Mouse (Mus musculus) cerebellum, postnatal 36 days (tissue): ENCODE data around the gene Gm10300.

ENCODE experiments used
- DNase-seq, 2 experiments: peaks; one replicate each; pipeline ENCODE4 v3.0.0; 2021 to 2022; ENCODE audit warnings: mixed read lengths in 2 of 2

Gene Gm10300

GRCm38 (mm10) chr4:132074077-132074932, at the start of gene Gm10300:
Gm10300 (plus strand) TSS chr4:132074697.
- peak; percentile 44 to 54 for DNase-seq

DNA sequence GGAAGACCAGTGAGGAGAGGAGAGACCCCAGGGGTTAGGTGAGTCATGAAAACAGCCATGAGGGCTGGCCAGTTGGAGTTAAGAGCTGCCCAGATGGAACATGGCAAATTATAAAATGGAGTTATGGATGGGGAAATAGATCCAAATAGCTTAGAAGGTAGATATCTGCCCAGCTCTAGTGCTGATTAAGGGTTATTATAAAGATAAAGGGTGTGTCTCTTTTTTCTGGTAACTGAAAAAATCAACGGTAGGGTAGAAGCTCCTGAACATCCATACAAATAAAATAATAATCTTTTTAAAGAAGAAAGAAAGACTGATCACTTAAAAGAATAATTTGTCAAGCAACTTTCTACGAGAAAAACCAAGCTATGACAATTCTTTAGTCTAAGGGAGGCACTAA, 49.2 kb upstream of the Gm10300 start:
- no peak for DNase-seq

- DNase-seq, result no peak
Measured at GRCm38 (mm10) chr4:132025738-132026527, 48.6 kb upstream of the Gm10300 start.

DNA sequence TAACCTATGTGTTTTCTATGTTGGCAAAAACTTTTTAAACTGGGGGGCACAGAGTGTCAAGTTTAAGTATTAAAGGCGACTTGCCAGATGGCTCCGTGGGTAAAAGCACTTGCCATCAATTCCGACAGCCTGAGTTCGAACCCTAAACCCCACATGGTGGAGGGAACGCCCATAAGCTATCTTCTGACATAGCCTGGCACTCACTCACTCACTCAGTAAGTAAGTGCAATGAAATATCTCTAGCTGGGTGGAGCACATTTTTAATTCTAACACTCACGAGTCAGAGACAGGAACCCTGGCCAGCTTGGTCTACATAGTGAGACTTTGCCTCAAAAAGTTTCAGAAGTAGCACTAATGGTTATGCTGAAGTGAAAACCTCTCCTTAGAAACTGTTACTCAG, 47.3 kb upstream of the Gm10300 start:
- DNase-seq, result no peak

GRCm38 (mm10) chr4:132027806-132028205, 46.7 kb upstream of the Gm10300 start:
- no peak for DNase-seq

- DNase-seq, result no peak
Measured at GRCm38 (mm10) chr4:132029851-132030741, 44.4 kb upstream of the Gm10300 start.

GRCm38 (mm10) chr4:132033183-132033582, 41.3 kb upstream of the Gm10300 start:
- no peak for DNase-seq

GRCm38 (mm10) chr4:132034242-132034641, 40.3 kb upstream of the Gm10300 start:
- DNase-seq, result no peak

DNA sequence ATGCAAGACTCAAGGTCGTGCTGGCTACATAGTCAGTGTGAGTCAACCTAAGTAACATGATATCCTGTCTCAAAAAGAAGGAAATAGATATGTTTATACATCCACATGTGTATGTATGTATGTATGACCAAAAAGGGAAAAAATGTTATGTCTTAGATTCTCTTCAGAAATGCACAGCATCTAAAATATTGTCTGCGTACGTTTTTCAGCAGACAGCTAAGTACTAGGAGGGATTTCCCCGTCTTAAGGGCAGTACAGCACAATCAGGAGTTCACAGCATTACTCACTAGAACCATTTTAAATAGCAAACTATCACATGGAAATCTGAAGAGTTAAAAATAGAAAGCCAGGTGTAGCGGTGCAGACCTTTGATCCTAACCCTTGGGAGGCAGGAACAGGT, 37.4 kb upstream of the Gm10300 start:
- no peak for DNase-seq

DNA sequence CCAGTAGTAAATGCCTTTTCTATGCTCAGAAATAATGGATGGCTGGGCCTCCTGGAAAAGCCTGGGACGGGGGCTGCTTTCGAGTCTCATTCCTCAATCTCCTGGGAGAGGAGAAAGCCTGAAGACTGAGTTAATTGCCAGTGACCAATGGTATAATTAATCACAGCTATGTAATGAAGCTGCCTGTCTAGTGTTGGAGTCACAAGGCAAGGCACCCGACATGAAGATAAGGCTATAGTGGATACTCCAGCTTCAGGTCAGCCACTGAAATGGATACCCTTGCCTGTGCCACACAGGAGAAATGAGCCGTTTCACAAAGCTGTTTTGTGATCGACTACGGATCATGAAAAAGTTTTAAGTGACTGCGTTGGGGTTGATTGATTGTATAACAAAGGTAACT, 36.5 kb upstream of the Gm10300 start:
- DNase-seq, result no peak

DNA sequence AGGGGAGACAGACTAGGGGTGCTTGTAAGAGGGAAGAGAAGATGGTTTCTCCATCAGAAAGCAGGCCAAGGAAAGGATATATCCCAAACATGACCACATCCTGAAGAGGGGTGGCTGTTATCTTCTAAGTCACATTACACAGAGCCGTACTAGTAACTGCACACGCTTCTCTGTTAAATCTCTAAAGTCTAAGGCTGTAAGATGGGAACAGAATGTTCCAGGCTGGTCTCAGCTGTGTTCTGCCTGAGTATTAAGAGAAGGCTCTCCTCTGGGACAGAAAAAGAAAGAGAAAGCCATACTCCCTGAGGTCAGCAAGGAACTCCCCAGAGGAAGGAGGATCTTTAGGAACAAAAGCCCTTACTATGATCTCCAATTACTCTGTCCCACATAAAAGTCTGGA, 35.7 kb upstream of the Gm10300 start:
- DNase-seq, result no peak

GRCm38 (mm10) chr4:132039521-132039920, 35.0 kb upstream of the Gm10300 start:
- no peak for DNase-seq

DNA sequence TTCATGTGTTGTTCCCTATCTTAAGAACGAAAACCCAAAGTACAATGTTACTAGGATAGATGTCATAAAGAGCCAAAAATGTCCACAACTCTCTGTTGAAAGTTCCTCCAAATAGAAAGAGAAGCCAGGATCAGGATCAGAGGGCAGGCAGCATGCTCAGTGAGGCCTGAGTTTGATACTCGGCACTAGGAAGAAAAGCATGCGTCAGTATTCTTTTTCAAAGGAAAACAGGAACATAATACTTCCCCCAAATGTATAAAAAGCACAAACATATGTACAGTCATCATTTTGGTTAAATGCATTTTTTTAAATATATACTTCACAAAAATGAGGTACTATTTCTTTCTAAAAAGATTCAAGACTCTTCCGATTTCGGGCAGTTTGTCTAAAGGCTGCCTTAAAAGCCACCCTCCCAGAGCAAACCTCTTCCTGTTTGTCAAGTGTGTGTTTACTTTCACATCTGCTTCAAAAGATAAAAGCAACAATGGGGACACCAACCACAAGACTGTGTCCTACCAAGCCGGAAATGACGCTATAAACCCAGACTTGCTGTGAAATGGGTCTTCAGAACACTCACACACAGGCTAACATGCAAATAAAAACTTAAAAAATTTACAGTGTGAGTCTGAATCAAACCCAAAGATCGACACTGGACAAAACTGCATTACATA, 34.4 kb upstream of the Gm10300 start:
- no peak for DNase-seq

DNA sequence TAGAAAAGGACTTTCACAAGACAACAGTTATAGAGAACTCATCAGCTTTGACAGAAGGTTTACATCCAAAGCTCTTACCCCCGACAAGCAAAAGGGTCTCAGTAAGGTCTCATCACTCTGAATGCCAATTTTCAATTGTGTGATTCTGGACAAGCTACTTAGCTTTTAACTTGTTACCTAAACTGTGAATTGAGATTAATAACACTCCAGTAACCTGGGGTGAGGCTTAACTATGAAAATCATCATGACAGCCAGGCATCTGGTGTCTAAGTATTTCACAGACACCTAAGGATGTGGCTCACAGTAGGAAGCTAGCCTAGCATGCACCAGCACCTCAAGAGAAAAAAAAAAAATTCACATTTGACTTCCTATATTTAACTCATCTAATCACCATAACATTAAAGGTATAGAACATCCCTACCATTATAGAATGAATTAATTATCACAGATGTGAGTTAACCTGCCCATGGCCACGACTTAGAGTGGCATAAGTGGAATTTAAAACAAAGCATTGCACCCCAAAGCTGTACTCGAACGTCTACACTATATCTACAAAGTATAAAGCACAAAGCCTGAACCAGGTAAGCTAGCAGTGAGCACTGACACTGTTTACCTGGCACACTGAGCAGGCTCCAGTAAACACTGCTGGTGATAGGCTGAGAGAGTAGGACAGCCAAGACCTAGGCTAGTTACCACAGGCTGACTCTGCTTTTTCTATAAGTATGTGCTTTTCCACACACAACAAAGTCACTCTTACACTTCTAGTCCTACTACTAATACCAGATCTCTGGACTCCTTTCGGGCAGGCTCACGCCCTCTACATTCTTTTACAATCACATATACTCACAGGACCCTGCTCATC, 32.8 kb upstream of the Gm10300 start:
- no peak for DNase-seq

- no peak for DNase-seq
Measured at GRCm38 (mm10) chr4:132043726-132044125, 30.8 kb upstream of the Gm10300 start.

- DNase-seq, result peak; percentile 80 to 82
Measured at GRCm38 (mm10) chr4:132048011-132048991, 26.2 kb upstream of the Gm10300 start.

DNA sequence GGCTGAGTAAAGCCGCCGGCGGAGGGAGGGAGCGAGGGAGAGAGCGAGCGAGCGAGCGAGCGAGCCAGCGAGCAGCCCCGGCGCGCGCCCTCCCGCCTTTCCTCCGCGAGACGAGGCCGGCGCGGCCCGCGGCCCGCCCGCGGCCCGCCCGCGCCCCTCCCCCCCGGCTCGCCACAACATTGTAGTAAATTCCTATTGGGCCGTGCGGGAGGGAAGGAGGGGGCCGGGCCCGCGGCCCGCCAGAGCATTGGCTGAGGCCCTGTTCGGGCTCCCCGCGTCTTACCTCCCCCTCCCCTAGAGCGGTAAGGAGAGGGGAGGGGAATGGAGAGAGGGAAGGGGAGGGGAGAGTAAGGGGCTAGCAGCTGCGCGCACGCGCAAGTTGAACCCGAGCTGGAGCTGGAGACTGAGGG, 25.5 kb upstream of the Gm10300 start:
- peak; percentile 83 to 91 for DNase-seq

- DNase-seq, result peak; percentile 59 to 62
Measured at GRCm38 (mm10) chr4:132049549-132050200, 24.8 kb upstream of the Gm10300 start.
